Mouse (Mus musculus) megakaryocyte, embryonic 14.5 days (primary cell): ENCODE measurements around the gene Hddc3.

Source experiments
- FLI1 ChIP-seq: IDR thresholded peaks from 2 replicates; pipeline ENCODE4 v1.6.1; 2012; ENCODE audit warnings: low read length, inconsistent platforms, mixed read lengths
- GATA1 ChIP-seq: IDR thresholded peaks from 3 replicates; pipeline ENCODE4 v1.6.1; 2012; ENCODE audit warnings: mixed read lengths, low read length, inconsistent platforms, borderline replicate concordance

- TF ChIP-seq GATA1 (no peak), FLI1 (no peak)
Observed at GRCm38 (mm10) chr7:80379531-80379930, 36.6 kb downstream of the Hddc3 start.
